Mouse (Mus musculus) E14TG2a.4 (cell line): ENCODE measurements around the gene Rfpl4.

Source experiments
- CTCF ChIP-seq: conservative IDR thresholded peaks from 2 replicates; pipeline ENCODE4 v1.5.1; 2014; ENCODE audit warnings: low read length
- POU5F1 ChIP-seq: IDR thresholded peaks from 2 replicates; pipeline ENCODE4 v1.6.1; 2014; ENCODE audit warnings: low read length, borderline replicate concordance

DNA sequence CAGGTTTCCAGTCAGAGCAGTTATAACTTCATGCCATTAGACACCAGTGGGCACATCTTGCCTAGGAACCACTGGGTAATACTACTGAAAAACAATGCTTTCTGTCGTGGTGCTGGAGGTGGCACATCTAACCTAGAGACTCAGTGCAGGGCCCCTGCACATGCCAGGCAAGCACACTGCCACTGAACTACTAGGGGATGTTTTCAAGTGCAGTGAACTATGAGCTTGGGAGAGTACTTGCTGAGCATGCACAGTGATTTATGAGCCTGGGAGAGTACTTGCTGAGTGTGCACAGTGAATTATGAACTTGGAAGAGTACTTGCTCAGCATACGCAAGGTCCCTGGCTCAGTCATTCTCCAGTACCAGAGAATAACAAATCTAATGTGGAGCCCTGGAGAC, 14.2 kb downstream of the Rfpl4 start:
- TF ChIP-seq CTCF (no peak), POU5F1 (no peak)
